Mouse (Mus musculus) forebrain, embryonic 11.5 days (tissue): ENCODE results near the gene Bcar1. TPM values are rescaled to one million over a fixed set of nuclear protein-coding genes. Genes with fewer than 3 reads are reported as not detected.

Experiments
- ATAC-seq: fragments of 200-750 bp; cut with Nextera tagmentation; replicated peaks from 2 replicates; pipeline ENCODE4 v1.8.0; 2017; ENCODE audit warnings: moderate TSS enrichment; ENCODE audit not compliant: low FRiP score
- DNase-seq: peaks from one replicate; pipeline ENCODE4 v3.0.0-alpha.2; 2017; ENCODE audit warnings: low spot score
- H3K27ac ChIP-seq: fragments of 300-500 bp; sonication (generic); 2 replicates; pipeline ENCODE4 v1.5.1; 2014; ENCODE audit warnings: low read depth, low read length
- H3K27me3 ChIP-seq: fragments of 300-500 bp; sonication (generic); 2 replicates; pipeline ENCODE4 v1.6.1; 2014; ENCODE audit warnings: mild to moderate bottlenecking, low read length, mixed read lengths; ENCODE audit not compliant: control insufficient read depth, insufficient read depth
- H3K36me3 ChIP-seq: fragments of 300-500 bp; sonication (generic); 2 replicates; pipeline ENCODE4 v1.6.1; 2014; ENCODE audit warnings: mild to moderate bottlenecking, low read length, moderate library complexity, mixed read lengths; ENCODE audit not compliant: control insufficient read depth, insufficient read depth
- H3K4me1 ChIP-seq: fragments of 300-500 bp; sonication (generic); replicated peaks from 2 replicates; pipeline ENCODE4 v1.6.1; 2014; ENCODE audit warnings: low read length, mixed read lengths; ENCODE audit not compliant: control insufficient read depth, insufficient read depth
- H3K4me2 ChIP-seq: fragments of 300-500 bp; sonication (generic); 2 replicates; pipeline ENCODE4 v1.6.1; 2014; ENCODE audit warnings: low read depth, mild to moderate bottlenecking, low read length, moderate library complexity, mixed read lengths; ENCODE audit not compliant: severe bottlenecking
- H3K4me3 ChIP-seq: fragments of 300-500 bp; sonication (generic); 2 replicates; pipeline ENCODE4 v1.5.1; 2014; ENCODE audit warnings: low read depth, low read length
- H3K9ac ChIP-seq: fragments of 300-500 bp; sonication (generic); 2 replicates; pipeline ENCODE4 v1.6.1; 2014; ENCODE audit warnings: low read length
- H3K9me3 ChIP-seq: fragments of 300-500 bp; sonication (generic); 2 replicates; pipeline ENCODE4 v1.6.1; 2016; ENCODE audit warnings: low read length, mixed read lengths; ENCODE audit not compliant: control insufficient read depth
- WGBS: fragments of 180-500 bp; shearing (Covaris S2); extraction: QIAGEN DNeasy Blood & Tissue Kit; methylation state at CpG from one replicate; pipeline ENCODE4 v1.1.7; 2014; 5-methylcytosine and 5-hydroxymethylcytosine counted together
- polyA plus RNA-seq: library from polyadenylated mRNA; unstranded; fragments of >200 nt; fragmentation: Nextera tagmentation; extraction: Ambion mirVana; gene quantifications from 2 replicates; pipeline ENCODE4 v1.2.1, GENCODE M21; 2014

Gene Bcar1
- polyA plus RNA-seq, 1 experiment from 2014 or later, result 60.1 TPM

DNA sequence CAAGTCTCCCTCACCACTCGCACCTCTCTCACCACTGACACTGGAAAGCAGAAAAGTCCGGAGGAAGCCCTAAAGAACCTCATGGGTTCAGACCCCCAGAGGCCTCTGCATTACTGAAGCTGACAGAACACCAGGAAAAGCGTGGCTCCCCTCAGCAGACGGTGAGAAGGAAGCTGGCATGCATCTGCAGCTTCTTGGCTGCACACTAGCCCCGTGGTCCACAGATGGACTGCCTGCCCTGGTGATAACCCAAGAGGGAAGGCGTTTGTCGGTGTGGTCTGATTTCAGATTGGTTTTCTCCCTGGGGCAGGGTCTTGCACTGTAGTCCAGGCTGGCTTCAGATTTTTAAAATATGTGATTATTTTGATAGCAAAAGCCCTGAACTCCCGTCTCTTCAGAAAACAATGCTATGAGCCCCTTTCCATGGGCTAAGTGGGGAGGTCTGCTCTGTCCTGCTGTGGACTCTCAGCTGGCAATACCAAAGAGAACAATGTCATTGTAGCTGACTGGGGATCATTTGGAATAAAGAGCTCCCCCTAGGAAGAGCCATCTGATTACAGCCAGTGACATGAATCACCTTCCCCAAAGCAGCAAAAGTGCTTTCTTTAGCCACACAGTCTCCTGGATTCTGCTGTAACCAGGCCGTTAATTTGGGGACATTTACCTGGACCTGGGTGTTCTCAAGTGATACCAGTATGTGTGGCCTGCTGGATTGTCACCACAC is 39.2 kb upstream of the Bcar1 start:
- H3K27ac ChIP-seq, result no peak overlapping the region
- ATAC-seq, result no peak
- 63% methylated on average over 9 of the region's 9 CpGs for WGBS

DNA sequence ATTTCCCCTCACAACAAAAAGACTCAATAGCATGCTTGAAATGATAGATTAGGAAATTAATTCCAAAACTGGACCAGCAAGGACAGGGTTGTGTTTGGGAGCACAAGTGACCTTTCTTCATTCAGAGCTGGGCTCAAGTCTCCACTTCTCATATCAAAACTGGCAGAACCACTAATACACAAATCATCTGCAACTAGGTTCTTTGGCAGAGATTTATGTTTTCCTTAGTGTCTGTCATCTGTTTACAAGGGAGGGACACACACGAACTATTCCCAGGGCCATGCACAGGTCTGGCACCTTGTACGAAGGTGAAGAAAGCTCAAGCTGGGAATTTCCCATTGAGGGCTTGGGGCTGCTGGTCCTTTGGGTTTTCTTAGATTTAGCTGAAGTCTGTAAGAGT is 38.6 kb upstream of the Bcar1 start:
- Histone ChIP-seq H3K27ac (no peak overlapping the region), H3K9ac (no peak overlapping the region)
- WGBS, result 85% methylated on average over 2 of the region's 2 CpGs

More for the DNA sequence above, 39.2 kb upstream of the Bcar1 start:
- DNase-seq, result no peak
- Histone ChIP-seq H3K36me3 (no peaks in the 10 kb centered on the region), H3K27me3 (no peaks in the 10 kb centered on the region), H3K9me3 (no peaks in the 10 kb centered on the region), H3K4me1 (peaks cover 9% of the 10 kb centered on the region; the same call in 1 of the 2 replicates), H3K4me2 (no peak overlapping the region), H3K4me3 (no peak overlapping the region), H3K9ac (no peak overlapping the region)

DNA sequence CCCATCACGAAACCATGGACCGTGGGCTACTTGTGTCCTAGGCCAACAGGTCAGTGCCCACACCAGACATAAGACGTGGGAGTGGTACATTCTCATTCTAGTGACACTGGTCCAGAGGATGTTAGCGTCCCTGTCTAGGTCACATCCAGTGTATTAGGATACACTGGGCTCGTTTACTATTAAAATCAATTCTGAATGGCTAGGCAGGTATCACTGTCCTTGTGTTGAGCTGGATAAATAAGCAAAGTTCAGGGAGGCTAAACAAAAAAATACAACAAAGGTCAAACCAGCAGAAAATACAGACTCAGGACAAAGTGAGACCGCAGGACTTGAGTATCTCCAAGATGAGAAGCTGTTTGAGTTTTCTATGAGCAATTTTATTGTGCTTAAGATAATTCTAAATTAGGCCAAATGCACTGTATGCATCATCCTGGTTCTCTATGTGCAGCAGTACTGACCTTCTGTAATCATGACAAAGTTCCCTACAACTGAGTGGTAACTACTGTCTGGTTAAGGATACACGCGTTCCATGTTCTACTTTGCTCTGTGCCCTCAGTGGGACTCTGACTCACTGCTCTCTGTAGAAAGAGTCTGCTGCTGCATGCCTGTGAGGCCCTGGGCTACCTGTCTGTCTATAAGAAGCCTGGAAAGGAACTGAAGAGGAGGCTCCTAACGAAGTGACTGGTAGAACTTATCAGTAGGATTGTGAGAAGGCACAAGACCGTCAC is 37.3 kb upstream of the Bcar1 start:
- 83% methylated on average over 10 of the region's 10 CpGs for WGBS
- Histone ChIP-seq H3K27me3 (no peaks in the 10 kb centered on the region), H3K27ac (no peak overlapping the region), H3K4me1 (no peaks in the 10 kb centered on the region), H3K9me3 (no peaks in the 10 kb centered on the region), H3K36me3 (no peaks in the 10 kb centered on the region), H3K9ac (no peak overlapping the region), H3K4me3 (no peak overlapping the region), H3K4me2 (no peak overlapping the region)
- ATAC-seq (no peak), DNase-seq (no peak)

More for the DNA sequence above, 38.6 kb upstream of the Bcar1 start:
- DNase-seq, result no peak
- Histone ChIP-seq H3K9me3 (no peaks in the 10 kb centered on the region), H3K36me3 (no peaks in the 10 kb centered on the region), H3K4me2 (no peak overlapping the region), H3K27me3 (no peaks in the 10 kb centered on the region), H3K4me3 (no peak overlapping the region), H3K4me1 (peaks cover 5% of the 10 kb centered on the region; the same call in 1 of the 2 replicates)
- no peak for ATAC-seq

- H3K4me3 ChIP-seq, result no peak overlapping the region
- H3K36me3 ChIP-seq, result no peaks in the 10 kb centered on the region
- H3K4me1 ChIP-seq, result no peaks in the 10 kb centered on the region
- 83% methylated on average over 7 of the region's 7 CpGs for WGBS
- DNase-seq, result no peak
- H3K27ac ChIP-seq, result no peak overlapping the region
- H3K9me3 ChIP-seq, result no peaks in the 10 kb centered on the region
- no peak for ATAC-seq
- no peak overlapping the region for H3K9ac ChIP-seq
- no peaks in the 10 kb centered on the region for H3K27me3 ChIP-seq
- H3K4me2 ChIP-seq, result no peak overlapping the region
Measured at GRCm38 (mm10) chr8:111779690-111780089, 36.1 kb upstream of the Bcar1 start.

DNA sequence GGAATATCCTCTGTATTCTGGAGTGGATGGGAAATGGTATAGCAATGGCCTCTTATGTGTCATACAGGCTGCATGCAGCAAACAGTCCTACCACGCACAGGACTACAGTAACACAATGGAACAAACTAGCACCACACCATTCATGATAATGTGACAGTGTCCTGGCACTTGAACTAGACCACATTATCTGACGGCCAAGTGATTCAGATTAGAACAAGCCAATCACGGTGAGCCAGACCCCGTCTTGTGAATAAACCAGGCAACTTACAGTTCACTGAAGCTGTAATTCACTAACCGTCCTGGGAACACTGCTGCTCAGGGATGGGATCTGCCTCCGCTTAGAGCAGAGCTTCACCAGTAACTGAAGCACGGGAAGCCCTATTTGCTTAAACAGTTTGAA is 35.2 kb upstream of the Bcar1 start:
- no peak overlapping the region for H3K4me3 ChIP-seq
- DNase-seq, result no peak
- ATAC-seq, result no peak
- H3K4me1 ChIP-seq, result no peaks in the 10 kb centered on the region
- no peak overlapping the region for H3K9ac ChIP-seq
- no peak overlapping the region for H3K4me2 ChIP-seq
- no peaks in the 10 kb centered on the region for H3K27me3 ChIP-seq
- 78% methylated on average over 7 of the region's 7 CpGs for WGBS
- no peak overlapping the region for H3K27ac ChIP-seq
- no peaks in the 10 kb centered on the region for H3K9me3 ChIP-seq
- no peaks in the 10 kb centered on the region for H3K36me3 ChIP-seq

GRCm38 (mm10) chr8:111776492-111776891 is 32.9 kb upstream of the Bcar1 start:
- H3K4me2 ChIP-seq, result no peak overlapping the region

GRCm38 (mm10) chr8:111775766-111776165 is 32.2 kb upstream of the Bcar1 start:
- no peaks in the 10 kb centered on the region for H3K9me3 ChIP-seq
- H3K4me1 ChIP-seq, result no peaks in the 10 kb centered on the region
- H3K36me3 ChIP-seq, result no peaks in the 10 kb centered on the region
- no peak overlapping the region for H3K4me3 ChIP-seq
- WGBS, result 93% methylated on average over 6 of the region's 6 CpGs
- DNase-seq, result no peak
- H3K4me2 ChIP-seq, result no peak overlapping the region
- no peak overlapping the region for H3K9ac ChIP-seq
- H3K27ac ChIP-seq, result no peak overlapping the region
- H3K27me3 ChIP-seq, result no peaks in the 10 kb centered on the region
- ATAC-seq, result no peak

More at GRCm38 (mm10) chr8:111776492-111776891, 32.9 kb upstream of the Bcar1 start:
- Histone ChIP-seq H3K27ac (no peak overlapping the region), H3K36me3 (no peaks in the 10 kb centered on the region), H3K4me1 (no peaks in the 10 kb centered on the region), H3K9me3 (no peaks in the 10 kb centered on the region), H3K4me3 (no peak overlapping the region), H3K27me3 (no peaks in the 10 kb centered on the region), H3K9ac (no peak overlapping the region)
- 92% methylated on average over 4 of the region's 4 CpGs for WGBS
- DNase-seq (no peak), ATAC-seq (no peak)

DNA sequence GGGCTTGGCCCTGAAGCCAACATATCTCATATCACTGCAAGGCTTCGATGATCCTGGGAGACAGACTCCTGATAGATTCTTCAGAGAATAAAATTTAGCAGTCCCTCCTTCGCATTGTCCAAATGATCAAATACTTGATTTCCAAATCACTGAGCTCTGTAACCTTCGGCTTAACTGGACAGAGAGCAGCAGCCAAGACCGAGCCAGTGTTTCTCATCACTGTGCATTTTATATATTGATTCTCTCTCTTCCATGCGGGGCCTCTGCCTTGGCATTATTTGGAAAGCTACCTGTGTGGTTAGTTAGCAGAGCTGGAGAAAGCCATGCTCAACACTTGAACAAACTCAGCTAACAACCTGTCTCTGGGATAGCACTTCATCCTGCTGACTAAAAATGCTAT is 29.9 kb upstream of the Bcar1 start:
- no peaks in the 10 kb centered on the region; the same call in 1 of the 2 replicates for H3K36me3 ChIP-seq
- H3K27ac ChIP-seq, result no peak overlapping the region
- ATAC-seq (no peak), DNase-seq (no peak)
- 95% methylated on average over 5 of the region's 5 CpGs for WGBS
- H3K4me3 ChIP-seq, result no peak overlapping the region
- H3K9ac ChIP-seq, result no peak overlapping the region
- H3K9me3 ChIP-seq, result no peaks in the 10 kb centered on the region
- no peaks in the 10 kb centered on the region for H3K27me3 ChIP-seq
- no peak overlapping the region for H3K4me2 ChIP-seq
- peaks cover 8% of the 10 kb centered on the region; the same call in 1 of the 2 replicates for H3K4me1 ChIP-seq
